Mouse (Mus musculus): ENCODE data around the gene Bend3. TPM values are rescaled to one million over a fixed set of nuclear protein-coding genes. Genes with fewer than 3 reads are reported as not detected.

Gene Bend3
- polyA plus RNA-seq, 1 experiment: not detected

- peaks cover 8% of the 10 kb centered on the region for H3K4me1 ChIP-seq (ENCODE audit: control insufficient read depth, insufficient read depth, low read length)
These were observed 7.2 kb downstream of the Bend3 start for GRCm38 (mm10) chr10:43485751-43486268.

GRCm38 (mm10) chr10:43487441-43488010 is 8.9 kb downstream of the Bend3 start:
- 96% methylated on average over 3 of the region's 3 CpGs for WGBS
- TF ChIP-seq CTCF (IDR thresholded peaks at IDR 0.05; ENCODE audit: insufficient read depth, low read depth, low read length) (no peak), POLR2A (IDR thresholded peaks at IDR 0.05; ENCODE audit: insufficient read depth, low read depth, low read length) (no peak)
- Histone ChIP-seq H3K4me3 (ENCODE audit: insufficient read depth, low read depth, low read length) (no peak overlapping the region), H3K4me1 (ENCODE audit: control insufficient read depth, insufficient read depth, low read length) (peaks cover 8% of the 10 kb centered on the region), H3K27ac (ENCODE audit: insufficient read depth, low read depth, low read length) (no peak overlapping the region)

More at GRCm38 (mm10) chr10:43485751-43486268, 7.2 kb downstream of the Bend3 start:
- no peak overlapping the region for H3K4me3 ChIP-seq (ENCODE audit: insufficient read depth, low read depth, low read length)
- 87% methylated on average over 6 of the region's 6 CpGs for WGBS
- no peak overlapping the region for H3K27ac ChIP-seq (ENCODE audit: insufficient read depth, low read depth, low read length)
- TF ChIP-seq CTCF (IDR thresholded peaks at IDR 0.05; ENCODE audit: insufficient read depth, low read depth, low read length) (no peak), POLR2A (IDR thresholded peaks at IDR 0.05; ENCODE audit: insufficient read depth, low read depth, low read length) (no peak)

GRCm38 (mm10) chr10:43488258-43488657 is 9.6 kb downstream of the Bend3 start:
- Histone ChIP-seq H3K4me1 (ENCODE audit: control insufficient read depth, insufficient read depth, low read length) (peaks cover 5% of the 10 kb centered on the region), H3K27ac (ENCODE audit: insufficient read depth, low read depth, low read length) (no peak overlapping the region), H3K4me3 (ENCODE audit: insufficient read depth, low read depth, low read length) (no peak overlapping the region)
- WGBS: 92% methylated on average over 4 of the region's 4 CpGs
- TF ChIP-seq CTCF (IDR thresholded peaks at IDR 0.05; ENCODE audit: insufficient read depth, low read depth, low read length) (no peak), POLR2A (IDR thresholded peaks at IDR 0.05; ENCODE audit: insufficient read depth, low read depth, low read length) (no peak)

DNA sequence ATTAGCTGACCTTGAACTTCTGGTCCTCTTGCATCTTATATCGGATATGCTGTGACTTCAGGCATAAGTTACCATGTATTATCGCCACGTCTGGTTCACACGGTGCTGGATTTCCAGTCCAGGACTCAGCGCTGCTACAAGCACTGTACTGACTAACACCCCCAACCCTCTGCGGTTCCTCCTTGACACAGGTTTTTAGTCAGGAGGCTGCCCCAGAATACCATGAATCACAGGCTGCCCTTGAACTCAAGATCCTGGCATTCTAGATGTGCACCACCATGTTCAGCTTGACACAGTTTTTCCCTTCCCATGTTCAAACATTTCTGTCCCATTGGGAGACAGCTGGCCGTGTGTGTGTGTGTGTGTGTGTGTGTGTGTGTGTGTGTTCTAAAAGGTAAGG is 10.5 kb downstream of the Bend3 start:
- 95% methylated on average over 7 of the region's 7 CpGs for WGBS
- H3K27ac ChIP-seq (ENCODE audit: insufficient read depth, low read depth, low read length): no peak overlapping the region
- no peaks in the 10 kb centered on the region for H3K4me1 ChIP-seq (ENCODE audit: control insufficient read depth, insufficient read depth, low read length)
- no peak overlapping the region for H3K4me3 ChIP-seq (ENCODE audit: insufficient read depth, low read depth, low read length)
- no peak for TF ChIP-seq CTCF (IDR thresholded peaks at IDR 0.05; ENCODE audit: insufficient read depth, low read depth, low read length)
- TF ChIP-seq POLR2A (IDR thresholded peaks at IDR 0.05; ENCODE audit: insufficient read depth, low read depth, low read length): no peak

DNA sequence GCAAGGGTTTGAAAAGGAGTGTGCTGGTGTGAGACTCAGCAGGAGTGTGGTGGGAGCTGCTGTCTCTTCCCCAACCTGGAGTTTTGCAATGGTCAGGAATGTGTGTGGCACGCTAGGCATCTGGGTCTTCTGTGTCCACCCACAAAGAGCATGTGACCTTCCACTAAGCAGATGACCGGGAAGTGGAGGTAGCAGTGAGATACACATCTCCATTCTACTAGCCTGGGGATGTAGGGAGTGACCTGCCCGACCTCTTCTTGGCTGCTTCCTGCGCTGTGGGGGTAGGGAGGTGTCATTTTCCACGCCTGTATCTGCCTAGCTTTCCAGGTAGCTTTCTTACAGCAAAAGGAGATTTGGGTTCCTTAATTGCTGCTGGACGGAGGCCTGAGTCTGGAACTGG is 10.9 kb downstream of the Bend3 start:
- no peak for TF ChIP-seq POLR2A (IDR thresholded peaks at IDR 0.05; ENCODE audit: insufficient read depth, low read depth, low read length)
- TF ChIP-seq CTCF (IDR thresholded peaks at IDR 0.05; ENCODE audit: insufficient read depth, low read depth, low read length): no peak
- H3K4me1 ChIP-seq (ENCODE audit: control insufficient read depth, insufficient read depth, low read length): no peaks in the 10 kb centered on the region

DNA sequence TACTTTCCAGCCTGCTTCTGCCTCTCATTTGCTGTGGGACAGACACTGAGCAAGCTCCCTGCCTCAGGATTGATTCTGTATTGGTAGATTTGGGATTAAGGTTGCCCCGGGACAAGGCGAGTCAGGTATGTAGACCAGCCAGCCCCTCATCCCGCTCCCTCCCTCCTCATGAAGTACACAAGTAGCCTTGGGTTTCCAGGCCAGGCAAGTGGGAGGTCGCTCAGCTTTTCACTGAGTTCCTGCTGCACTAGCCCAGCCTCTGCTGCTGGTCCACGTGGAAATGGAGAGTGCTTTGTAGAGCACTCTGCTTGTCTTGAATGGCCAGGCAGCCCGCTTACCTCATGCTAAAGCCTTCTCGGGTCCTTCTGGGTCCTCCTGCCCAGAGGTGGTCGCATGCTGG is 11.4 kb downstream of the Bend3 start:
- no peak for TF ChIP-seq CTCF (IDR thresholded peaks at IDR 0.05; ENCODE audit: insufficient read depth, low read depth, low read length)
- TF ChIP-seq POLR2A (IDR thresholded peaks at IDR 0.05; ENCODE audit: insufficient read depth, low read depth, low read length): no peak
- 83% methylated on average over 8 of the region's 8 CpGs for WGBS
- Histone ChIP-seq H3K27ac (ENCODE audit: insufficient read depth, low read depth, low read length) (no peak overlapping the region), H3K4me1 (ENCODE audit: control insufficient read depth, insufficient read depth, low read length) (no peaks in the 10 kb centered on the region), H3K4me3 (ENCODE audit: insufficient read depth, low read depth, low read length) (no peak overlapping the region)

More for the DNA sequence above, 10.9 kb downstream of the Bend3 start:
- Histone ChIP-seq H3K27ac (ENCODE audit: insufficient read depth, low read depth, low read length) (no peak overlapping the region), H3K4me3 (ENCODE audit: insufficient read depth, low read depth, low read length) (no peak overlapping the region)
- WGBS: 73% methylated on average over 6 of the region's 6 CpGs

DNA sequence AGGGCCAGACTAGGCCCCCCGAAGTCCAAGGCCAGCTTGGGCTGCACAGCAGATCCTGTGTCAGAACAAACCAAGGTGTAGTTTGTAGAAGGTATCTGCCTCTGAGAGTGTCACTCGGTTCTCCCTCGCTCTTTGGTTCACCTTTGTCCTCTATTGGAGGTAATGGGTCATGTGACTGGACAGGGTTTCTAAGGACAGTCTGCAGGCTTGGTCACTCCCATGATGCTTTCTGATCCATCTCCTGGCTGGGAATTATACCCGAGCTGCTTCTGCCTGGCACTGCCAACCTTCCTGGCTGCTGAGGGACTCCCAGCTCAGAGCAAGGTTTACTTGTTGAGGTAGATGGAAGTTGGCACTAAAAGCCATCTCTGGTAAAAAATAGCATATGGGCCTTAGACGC is 12.2 kb downstream of the Bend3 start:
- Histone ChIP-seq H3K27ac (ENCODE audit: insufficient read depth, low read depth, low read length) (no peak overlapping the region), H3K4me1 (ENCODE audit: control insufficient read depth, insufficient read depth, low read length) (no peaks in the 10 kb centered on the region), H3K4me3 (ENCODE audit: insufficient read depth, low read depth, low read length) (no peak overlapping the region)
- 85% methylated on average over 5 of the region's 5 CpGs for WGBS
- no peak for TF ChIP-seq CTCF (IDR thresholded peaks at IDR 0.05; ENCODE audit: insufficient read depth, low read depth, low read length)
- no peak for TF ChIP-seq POLR2A (IDR thresholded peaks at IDR 0.05; ENCODE audit: insufficient read depth, low read depth, low read length)

- TF ChIP-seq POLR2A (IDR thresholded peaks at IDR 0.05; ENCODE audit: insufficient read depth, low read depth, low read length): no peak
- TF ChIP-seq CTCF (IDR thresholded peaks at IDR 0.05; ENCODE audit: insufficient read depth, low read depth, low read length): no peak
- no peak overlapping the region for H3K27ac ChIP-seq (ENCODE audit: insufficient read depth, low read depth, low read length)
- 86% methylated on average over 4 of the region's 4 CpGs for WGBS
- no peaks in the 10 kb centered on the region for H3K4me1 ChIP-seq (ENCODE audit: control insufficient read depth, insufficient read depth, low read length)
- no peak overlapping the region for H3K4me3 ChIP-seq (ENCODE audit: insufficient read depth, low read depth, low read length)
These were observed 24.0 kb downstream of the Bend3 start for GRCm38 (mm10) chr10:43502599-43502998.

DNA sequence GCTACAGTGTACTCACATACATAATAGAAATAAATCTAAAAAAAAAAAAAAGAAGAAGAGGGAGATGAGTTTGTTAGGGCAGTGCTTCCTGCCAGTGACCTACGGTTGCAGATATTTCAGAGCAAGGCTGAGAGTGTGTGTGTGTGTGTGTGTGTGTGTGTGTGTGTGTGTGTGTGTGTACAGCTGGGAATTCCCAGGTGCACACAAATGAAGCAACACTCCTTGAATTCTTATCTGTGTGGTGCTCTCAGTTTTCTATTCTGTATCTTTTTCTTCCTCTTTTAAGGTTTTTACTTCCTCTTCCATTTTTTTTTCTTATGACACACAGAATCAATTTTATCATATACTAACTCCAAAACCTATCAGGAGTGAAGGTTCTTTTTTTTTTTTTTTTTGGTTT is 25.7 kb downstream of the Bend3 start:
- 94% methylated on average over 1 of the region's 1 CpGs for WGBS
- no peak for TF ChIP-seq POLR2A (IDR thresholded peaks at IDR 0.05; ENCODE audit: insufficient read depth, low read depth, low read length)
- no peak for TF ChIP-seq CTCF (IDR thresholded peaks at IDR 0.05; ENCODE audit: insufficient read depth, low read depth, low read length)
- H3K4me1 ChIP-seq (ENCODE audit: control insufficient read depth, insufficient read depth, low read length): no peaks in the 10 kb centered on the region
- H3K27ac ChIP-seq (ENCODE audit: insufficient read depth, low read depth, low read length): no peak overlapping the region
- no peak overlapping the region for H3K4me3 ChIP-seq (ENCODE audit: insufficient read depth, low read depth, low read length)
